Mouse (Mus musculus) E14TG2a.4 (cell line): ENCODE measurements at regions not wholly inside any gene's neighbourhood (a gene's known extent, or its start where the extent isn't known, plus 50 kb on each side); places are given as distances from the start of the nearest gene placed in this dataset.
"Not testable (repeated sequence)": the region's sequence is repeated elsewhere in the genome, so short reads cannot be mapped to it uniquely, and the experiment has no call there.

ENCODE experiments used
- H3K27me3 ChIP-seq: 2 replicates; pipeline ENCODE4 v1.6.1; 2014; ENCODE audit warnings: low read length, control low read depth; ENCODE audit not compliant: insufficient read depth
- H3K36me3 ChIP-seq: 2 replicates; pipeline ENCODE4 v1.6.1; 2014; ENCODE audit warnings: low read length, control low read depth; ENCODE audit not compliant: insufficient read depth
- H3K4me1 ChIP-seq: replicated peaks from 2 replicates; pipeline ENCODE4 v1.6.1; 2014; ENCODE audit warnings: low read depth, low read length, control low read depth
- H3K4me3 ChIP-seq: replicated peaks from 2 replicates; pipeline ENCODE4 v1.5.1; 2014; ENCODE audit warnings: mild to moderate bottlenecking, low read length
- H3K9me3 ChIP-seq: 2 replicates; pipeline ENCODE4 v1.6.1; 2014; ENCODE audit warnings: low read length, control low read depth
- CTCF ChIP-seq: conservative IDR thresholded peaks from 2 replicates; pipeline ENCODE4 v1.5.1; 2014; ENCODE audit warnings: low read length
- NANOG ChIP-seq: IDR thresholded peaks from 2 replicates; pipeline ENCODE4 v1.6.1; 2014; ENCODE audit warnings: borderline replicate concordance, low read length, mixed read lengths
- POU5F1 ChIP-seq: IDR thresholded peaks from 2 replicates; pipeline ENCODE4 v1.6.1; 2014; ENCODE audit warnings: low read length, borderline replicate concordance

GRCm38 (mm10) chr14:48583516-48583915, 90.1 kb downstream of the Otx2 start:
- Histone ChIP-seq H3K4me3 (no peak overlapping the region), H3K27me3 (no peaks in the 10 kb centered on the region), H3K36me3 (no peaks in the 10 kb centered on the region), H3K4me1 (peaks cover 19% of the 10 kb centered on the region), H3K9me3 (no peaks in the 10 kb centered on the region)
- no peak for TF ChIP-seq NANOG
- TF ChIP-seq POU5F1: no peak
- TF ChIP-seq CTCF: no peak

GRCm38 (mm10) chr14:48582080-48582479, 91.5 kb downstream of the Otx2 start:
- no peak overlapping the region for H3K4me3 ChIP-seq
- no peaks in the 10 kb centered on the region for H3K9me3 ChIP-seq
- no peaks in the 10 kb centered on the region for H3K36me3 ChIP-seq
- H3K4me1 ChIP-seq: peaks cover 19% of the 10 kb centered on the region
- H3K27me3 ChIP-seq: no peaks in the 10 kb centered on the region
- no peak for TF ChIP-seq NANOG
- TF ChIP-seq CTCF: peak; percentile 47
- no peak for TF ChIP-seq POU5F1

GRCm38 (mm10) chr14:48581308-48581707, 92.3 kb downstream of the Otx2 start:
- H3K4me1 ChIP-seq: peaks cover 19% of the 10 kb centered on the region
- H3K27me3 ChIP-seq, H3K4me3 ChIP-seq, H3K36me3 ChIP-seq, H3K9me3 ChIP-seq: not testable (repeated sequence)

- peaks cover 19% of the 10 kb centered on the region for H3K4me1 ChIP-seq
- no peak overlapping the region for H3K4me3 ChIP-seq
- TF ChIP-seq NANOG: no peak
- TF ChIP-seq POU5F1: no peak
- H3K9me3 ChIP-seq: no peaks in the 10 kb centered on the region
- no peaks in the 10 kb centered on the region for H3K36me3 ChIP-seq
- no peaks in the 10 kb centered on the region for H3K27me3 ChIP-seq
These were observed 93.2 kb downstream of the Otx2 start for GRCm38 (mm10) chr14:48580396-48580795.

- no peaks in the 10 kb centered on the region for H3K27me3 ChIP-seq
- H3K4me3 ChIP-seq: no peak overlapping the region
- TF ChIP-seq NANOG (no peak), POU5F1 (no peak), CTCF (no peak)
- H3K36me3 ChIP-seq: no peaks in the 10 kb centered on the region
- peaks cover 2% of the 10 kb centered on the region; the same call in 1 of the 2 replicates for H3K9me3 ChIP-seq
- H3K4me1 ChIP-seq: peaks cover 19% of the 10 kb centered on the region
These were observed 93.6 kb downstream of the Otx2 start for GRCm38 (mm10) chr14:48579985-48580384.
